Mouse (Mus musculus) forebrain, embryonic 16.5 days (tissue): ENCODE measurements at regions not wholly inside any gene's neighbourhood (a gene's known extent, or its start where the extent isn't known, plus 50 kb on each side); places are given as distances from the start of the nearest gene placed in this dataset.
"Not testable (repeated sequence)": the region's sequence is repeated elsewhere in the genome, so short reads cannot be mapped to it uniquely, and the experiment has no call there.

Source experiments
- ATAC-seq: fragments of 200-750 bp; cut with Nextera tagmentation; 2 replicates; pipeline ENCODE4 v1.8.0; 2017; ENCODE audit warnings: mild to moderate bottlenecking, moderate library complexity
- H3K27ac ChIP-seq: fragments of 300-500 bp; sonication (generic); 2 replicates; pipeline ENCODE4 v1.5.1; 2014; ENCODE audit warnings: low read length, control low read depth
- H3K27me3 ChIP-seq: fragments of 300-500 bp; sonication (generic); replicated peaks from 2 replicates; pipeline ENCODE4 v1.6.1; 2014; ENCODE audit warnings: low read length; ENCODE audit not compliant: control insufficient read depth, insufficient read depth
- H3K36me3 ChIP-seq: fragments of 300-500 bp; sonication (generic); 2 replicates; pipeline ENCODE4 v1.6.1; 2014; ENCODE audit not compliant: control insufficient read depth, insufficient read depth
- H3K4me1 ChIP-seq: fragments of 300-500 bp; sonication (generic); replicated peaks from 2 replicates; pipeline ENCODE4 v1.6.1; 2014; ENCODE audit warnings: low read length; ENCODE audit not compliant: control insufficient read depth, insufficient read depth
- H3K4me2 ChIP-seq: fragments of 300-500 bp; sonication (generic); 2 replicates; pipeline ENCODE4 v1.6.1; 2014; ENCODE audit warnings: mild to moderate bottlenecking, low read length, control low read depth
- H3K4me3 ChIP-seq: fragments of 300-500 bp; sonication (generic); replicated peaks from 2 replicates; pipeline ENCODE4 v1.5.1; 2014; ENCODE audit warnings: mild to moderate bottlenecking, low read length, control low read depth
- H3K9ac ChIP-seq: fragments of 300-500 bp; sonication (generic); replicated peaks from 2 replicates; pipeline ENCODE4 v1.6.1; 2014; ENCODE audit warnings: low read depth, low read length, control low read depth
- H3K9me3 ChIP-seq: fragments of 300-500 bp; sonication (generic); 2 replicates; pipeline ENCODE4 v1.6.1; 2016; ENCODE audit warnings: low read length; ENCODE audit not compliant: control insufficient read depth
- WGBS: fragments of 180-500 bp; shearing (Covaris S2); extraction: QIAGEN DNeasy Blood & Tissue Kit; methylation state at CpG from one replicate; pipeline ENCODE4 v1.1.7; 2014; 5-methylcytosine and 5-hydroxymethylcytosine counted together

- no peak overlapping the region for H3K4me3 ChIP-seq
- H3K4me1 ChIP-seq = no peaks in the 10 kb centered on the region
- no peak overlapping the region for H3K4me2 ChIP-seq
- no peak overlapping the region for H3K9ac ChIP-seq
- no peaks in the 10 kb centered on the region for H3K27me3 ChIP-seq
- ATAC-seq = no peak
- no peaks in the 10 kb centered on the region for H3K36me3 ChIP-seq
- H3K27ac ChIP-seq = no peak overlapping the region
- 93% methylated on average over 4 of the region's 4 CpGs for WGBS
- H3K9me3 ChIP-seq = no peaks in the 10 kb centered on the region
Measured at GRCm38 (mm10) chr4:67378632-67379031, 551.2 kb downstream of the Tlr4 start.

GRCm38 (mm10) chr4:67387834-67388233 is 560.5 kb downstream of the Tlr4 start:
- ATAC-seq = no peak
- Histone ChIP-seq H3K4me2 (no peak overlapping the region), H3K27ac (no peak overlapping the region), H3K9ac (no peak overlapping the region), H3K4me3 (no peak overlapping the region), H3K9me3 (no peaks in the 10 kb centered on the region), H3K27me3 (no peaks in the 10 kb centered on the region), H3K36me3 (no peaks in the 10 kb centered on the region), H3K4me1 (no peaks in the 10 kb centered on the region)
- 87% methylated on average over 2 of the region's 2 CpGs for WGBS

GRCm38 (mm10) chr4:67402977-67403376 is 575.6 kb downstream of the Tlr4 start:
- ATAC-seq = no peak
- Histone ChIP-seq H3K4me3 (no peak overlapping the region), H3K27me3 (no peaks in the 10 kb centered on the region), H3K4me1 (no peaks in the 10 kb centered on the region), H3K27ac (no peak overlapping the region), H3K36me3 (no peaks in the 10 kb centered on the region), H3K9me3 (no peaks in the 10 kb centered on the region), H3K4me2 (no peak overlapping the region), H3K9ac (no peak overlapping the region)
- WGBS = 88% methylated on average over 4 of the region's 4 CpGs

- H3K9me3 ChIP-seq = no peaks in the 10 kb centered on the region
- no peaks in the 10 kb centered on the region for H3K36me3 ChIP-seq
- ATAC-seq = no peak
- no peaks in the 10 kb centered on the region for H3K27me3 ChIP-seq
- no peaks in the 10 kb centered on the region for H3K4me1 ChIP-seq
- no peak overlapping the region for H3K27ac ChIP-seq
- H3K9ac ChIP-seq = no peak overlapping the region
- 89% methylated on average over 1 of the region's 1 CpGs for WGBS
- H3K4me3 ChIP-seq = no peak overlapping the region
- no peak overlapping the region for H3K4me2 ChIP-seq
Measured at GRCm38 (mm10) chr4:67424064-67424463, 596.7 kb downstream of the Tlr4 start.

GRCm38 (mm10) chr4:67425712-67426111 is 598.3 kb downstream of the Tlr4 start:
- Histone ChIP-seq H3K4me1 (no peaks in the 10 kb centered on the region), H3K36me3 (no peaks in the 10 kb centered on the region), H3K27me3 (no peaks in the 10 kb centered on the region), H3K9ac (no peak overlapping the region), H3K9me3 (no peaks in the 10 kb centered on the region), H3K27ac (no peak overlapping the region), H3K4me3 (no peak overlapping the region), H3K4me2 (no peak overlapping the region)
- 90% methylated on average over 6 of the region's 6 CpGs for WGBS
- no peak for ATAC-seq

GRCm38 (mm10) chr4:67447835-67448234 is 620.5 kb downstream of the Tlr4 start:
- no peak for ATAC-seq
- Histone ChIP-seq H3K9ac (no peak overlapping the region), H3K27ac (no peak overlapping the region), H3K4me1 (no peaks in the 10 kb centered on the region), H3K4me3 (no peak overlapping the region), H3K36me3 (no peaks in the 10 kb centered on the region), H3K9me3 (no peaks in the 10 kb centered on the region), H3K4me2 (no peak overlapping the region), H3K27me3 (no peaks in the 10 kb centered on the region)
- WGBS = 95% methylated on average over 3 of the region's 3 CpGs

- not testable (repeated sequence) for H3K27ac ChIP-seq, H3K4me3 ChIP-seq, H3K9ac ChIP-seq, ATAC-seq, H3K9me3 ChIP-seq, H3K4me2 ChIP-seq, H3K4me1 ChIP-seq, H3K27me3 ChIP-seq, H3K36me3 ChIP-seq
- WGBS = 97% methylated on average over 2 of the region's 2 CpGs
Measured at GRCm38 (mm10) chr4:67459871-67460270, 632.5 kb downstream of the Tlr4 start.

GRCm38 (mm10) chr4:67473034-67473433 is 645.6 kb downstream of the Tlr4 start:
- no peaks in the 10 kb centered on the region for H3K27me3 ChIP-seq
- WGBS = 73% methylated on average over 1 of the region's 1 CpGs
- H3K4me1 ChIP-seq = 0 out of 2 replicates have a peak, but pooled peaks cover 5% of the 10 kb centered on the region
- H3K27ac ChIP-seq = no peak overlapping the region
- H3K9ac ChIP-seq = no peak overlapping the region
- no peak overlapping the region for H3K4me2 ChIP-seq
- no peak overlapping the region for H3K4me3 ChIP-seq
- no peaks in the 10 kb centered on the region for H3K36me3 ChIP-seq
- no peak for ATAC-seq
- no peaks in the 10 kb centered on the region for H3K9me3 ChIP-seq

- 11% methylated on average over 6 of the region's 6 CpGs for WGBS
- H3K4me3 ChIP-seq = no peak overlapping the region
- peaks cover 5% of the 10 kb centered on the region; the same call in 1 of the 2 replicates for H3K4me1 ChIP-seq
- peak; percentile 97 for ATAC-seq
- H3K36me3 ChIP-seq = no peaks in the 10 kb centered on the region
- no peak overlapping the region for H3K9ac ChIP-seq
- no peak overlapping the region for H3K27ac ChIP-seq
- no peaks in the 10 kb centered on the region for H3K27me3 ChIP-seq
- 0 out of 2 replicates have a peak overlapping the region, but pooled peaks have one; percentile 10 for H3K4me2 ChIP-seq
- no peaks in the 10 kb centered on the region for H3K9me3 ChIP-seq
Measured at GRCm38 (mm10) chr4:67477264-67477845, 650.0 kb downstream of the Tlr4 start.

- H3K27ac ChIP-seq = no peak overlapping the region
- ATAC-seq = no peak
- peaks cover 5% of the 10 kb centered on the region; the same call in 1 of the 2 replicates for H3K4me1 ChIP-seq
- no peak overlapping the region for H3K4me3 ChIP-seq
- no peak overlapping the region for H3K4me2 ChIP-seq
- H3K9ac ChIP-seq = no peak overlapping the region
- H3K9me3 ChIP-seq = no peaks in the 10 kb centered on the region
- WGBS = 54% methylated on average over 2 of the region's 2 CpGs
- H3K27me3 ChIP-seq = no peaks in the 10 kb centered on the region
- no peaks in the 10 kb centered on the region for H3K36me3 ChIP-seq
Measured at GRCm38 (mm10) chr4:67478081-67478480, 650.7 kb downstream of the Tlr4 start.
